In the genomic region with DNA sequence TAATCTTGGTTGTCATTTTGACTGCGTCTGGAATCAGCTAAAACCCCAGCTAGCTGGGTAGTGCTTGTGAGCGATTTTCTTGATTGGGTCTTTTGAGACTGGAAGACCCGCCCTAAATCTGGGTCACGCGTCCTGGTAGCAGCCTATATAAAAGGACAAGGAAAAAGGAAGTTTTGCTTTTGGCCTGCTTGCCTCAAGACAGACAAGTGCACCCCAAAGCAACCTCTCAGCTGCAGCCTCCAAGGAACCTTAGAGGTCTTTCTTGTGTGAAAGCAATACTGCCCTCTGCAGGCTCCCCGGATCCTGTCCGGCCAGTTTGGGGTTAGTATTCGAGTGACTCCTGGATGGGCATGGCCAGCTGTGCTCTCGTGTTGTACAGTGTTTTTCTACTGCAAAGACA, we compare ENCODE assay signal across 8 mouse cellular contexts. TPM values are rescaled to one million over a fixed set of nuclear protein-coding genes. Genes with fewer than 3 reads are reported as not detected.
DNase-seq lines count a peak whose midpoint lies in the region; ATAC-seq and TF ChIP-seq lines count a peak whose summit lies in the region.

No protein-coding gene starts in this region.

- WGBS in forebrain, embryonic 16.5 days: 12% methylated on average over 9 of the region's 9 CpGs
- WGBS in neural tube, embryonic 14.5 days: 19% methylated on average over 9 of the region's 9 CpGs

- no peaks in the 10 kb centered on the region for H3K27me3 ChIP-seq in G1E (ENCODE audit: insufficient read depth, low read length)
- H3K27me3 ChIP-seq in forebrain, embryonic 16.5 days (replicated peaks; ENCODE audit: control insufficient read depth, insufficient read depth, low read length): no peaks in the 10 kb centered on the region
- no peaks in the 10 kb centered on the region for H3K27me3 ChIP-seq in neural tube, embryonic 14.5 days (ENCODE audit: control insufficient read depth, insufficient read depth, low read length)

- peaks cover 30% of the 10 kb centered on the region for H3K4me1 ChIP-seq in G1E (ENCODE audit: insufficient read depth, low read depth, low read length)
- peaks cover 12% of the 10 kb centered on the region for H3K4me1 ChIP-seq in forebrain, embryonic 16.5 days (replicated peaks; ENCODE audit: control insufficient read depth, insufficient read depth, low read length)
- no peaks in the 10 kb centered on the region for H3K4me1 ChIP-seq in neural tube, embryonic 14.5 days (ENCODE audit: control insufficient read depth, insufficient read depth, low read length)

- H3K4me3 ChIP-seq in G1E (ENCODE audit: low read depth, low read length): peak overlapping the region; percentile 84
- H3K4me3 ChIP-seq in forebrain, embryonic 16.5 days (replicated peaks; ENCODE audit: low read length): peak overlapping the region; percentile 58
- H3K4me3 ChIP-seq in neural tube, embryonic 14.5 days (ENCODE audit: low read depth, low read length): no peak overlapping the region

- H3K9ac ChIP-seq in forebrain, embryonic 16.5 days (replicated peaks; ENCODE audit: low read depth, low read length): no peak overlapping the region
- no peak overlapping the region for H3K9ac ChIP-seq in neural tube, embryonic 14.5 days (replicated peaks; ENCODE audit: low read depth, low read length)

- H3K4me2 ChIP-seq in forebrain, embryonic 16.5 days (ENCODE audit: low read length): peak overlapping the region; percentile 91
- H3K4me2 ChIP-seq in neural tube, embryonic 14.5 days (ENCODE audit: low read depth, low read length): no peak overlapping the region; the same call in 1 of the 2 replicates

- intact Hi-C loops in heart, postnatal 36 days (cut with DNase I): loop anchor here (1.0 to 10.0 kb wide), 4 partner anchors 43 to 205 kb away; no protein-coding TSS in a partner anchor

- H3K27ac ChIP-seq in forebrain, embryonic 16.5 days (ENCODE audit: low read length): no peak overlapping the region
- H3K27ac ChIP-seq in neural tube, embryonic 14.5 days (ENCODE audit: low read depth, low read length): no peak overlapping the region

- peak; percentile 52; the same call in 1 of the 2 replicates for TF ChIP-seq CTCF in G1E (IDR thresholded peaks at IDR 0.05; ENCODE audit: low read depth, low read length)

- H3K36me3 ChIP-seq in G1E (replicated peaks): peaks cover 49% of the 10 kb centered on the region
- H3K36me3 ChIP-seq in forebrain, embryonic 16.5 days (ENCODE audit: control insufficient read depth, insufficient read depth): no peaks in the 10 kb centered on the region
- no peaks in the 10 kb centered on the region for H3K36me3 ChIP-seq in neural tube, embryonic 14.5 days (ENCODE audit: control insufficient read depth, insufficient read depth, low read length)

- no peaks in the 10 kb centered on the region for H3K9me3 ChIP-seq in G1E (replicated peaks)
- no peaks in the 10 kb centered on the region for H3K9me3 ChIP-seq in forebrain, embryonic 16.5 days (ENCODE audit: control insufficient read depth, low read length)
- H3K9me3 ChIP-seq in neural tube, embryonic 14.5 days (ENCODE audit: control insufficient read depth, low read length): no peaks in the 10 kb centered on the region

- ATAC-seq in G1E (ENCODE audit: extremely low read depth, insufficient number of reproducible peaks, low FRiP score, poor library complexity, severe bottlenecking): peak; percentile 88
- ATAC-seq in forebrain, embryonic 16.5 days: peak; percentile 31
- ATAC-seq in neural tube, embryonic 14.5 days (ENCODE audit: low read depth): peak; percentile 54; the same call in 1 of the 2 replicates

- DNase-seq in G1E (ENCODE audit: low spot score): peak; percentile 75
- peak; percentile 73 to 76 for DNase-seq in cerebellum, adult 18-20 months
- peak; percentile 88 for DNase-seq in heart, postnatal 36 days
- peak; percentile 39 to 77 for DNase-seq in layer of hippocampus, adult 18-20 months (ENCODE audit: low spot score in 2 of 2)
- DNase-seq in lung, adult 18-20 months: peak; percentile 91 to 92
- peak; percentile 71 for DNase-seq in testis, postnatal 14 days (ENCODE audit: low spot score)

RNA-seq across cellular contexts. Expression of gene Dtx3l, which starts 0.7 kb away (rescaled TPM):
- total RNA-seq in G1E (2014; fragmentation: Nextera tagmentation) (15.2 and 15.4 TPM in 2 replicates), G1E (2017) (13.0 and 17.5 TPM in 2 replicates)
- polyA plus RNA-seq in G1E (2012): 2.1 and 3.5 TPM in 2 replicates
- polyA plus RNA-seq in forebrain, embryonic 16.5 days (2015; fragmentation: Nextera tagmentation; extraction: Ambion mirVana): 1.7 and 2.4 TPM in 2 replicates
- 10 to 100 TPM in 1 of 2 experiments, 1 to 10 TPM in 1; 9.8 to 12.6 TPM for total RNA-seq in heart, postnatal 36 days (2021)
- total RNA-seq in layer of hippocampus, adult 18-20 months (2021): 1 to 10 TPM; 5.4 to 5.7 TPM
- 0.95 and 2.0 TPM in 2 replicates for polyA plus RNA-seq in neural tube, embryonic 14.5 days (2014; fragmentation: Nextera tagmentation; extraction: Ambion mirVana)

RNA-seq across cellular contexts. Expression of gene Parp9, which starts 1.4 kb away (rescaled TPM):
- total RNA-seq in G1E (2014; fragmentation: Nextera tagmentation) (13.5 and 15.2 TPM in 2 replicates), G1E (2017) (32.8 and 36.4 TPM in 2 replicates)
- polyA plus RNA-seq in G1E (2012): 1.6 and 2.1 TPM in 2 replicates
- 2.3 and 2.5 TPM in 2 replicates for polyA plus RNA-seq in forebrain, embryonic 16.5 days (2015; fragmentation: Nextera tagmentation; extraction: Ambion mirVana)
- total RNA-seq in heart, postnatal 36 days (2021): 10 to 100 TPM; 11.9 to 12.8 TPM
- 1 to 10 TPM; 2.8 to 3.2 TPM for total RNA-seq in layer of hippocampus, adult 18-20 months (2021)
- polyA plus RNA-seq in neural tube, embryonic 14.5 days (2014; fragmentation: Nextera tagmentation; extraction: Ambion mirVana): 0.78 and 2.1 TPM in 2 replicates

RNA-seq across cellular contexts. Expression of gene Kpna1, which starts 38.9 kb away (rescaled TPM):
- total RNA-seq in G1E (2014; fragmentation: Nextera tagmentation): 70.1 and 85.2 TPM in 2 replicates
- total RNA-seq in G1E (2017): 49.2 and 53.7 TPM in 2 replicates
- polyA plus RNA-seq in G1E (2012): 51.4 and 54.1 TPM in 2 replicates
- 85.5 and 88.4 TPM in 2 replicates for polyA plus RNA-seq in forebrain, embryonic 16.5 days (2015; fragmentation: Nextera tagmentation; extraction: Ambion mirVana)
- total RNA-seq in heart, postnatal 36 days (2021): 100 to 1,000 TPM; 121 to 128 TPM
- total RNA-seq in layer of hippocampus, adult 18-20 months (2021): 100 to 1,000 TPM; 137 to 143 TPM
- polyA plus RNA-seq in neural tube, embryonic 14.5 days (2014; fragmentation: Nextera tagmentation; extraction: Ambion mirVana): 89.3 and 101 TPM in 2 replicates

Comparison
In these comparisons a context has a peak if more than half of its experiments do, and no peak if none do; other contexts are left out.
1. ATAC-seq: peak in every context shown above with its lines; median percentile 88 in G1E; 54 in neural tube, embryonic 14.5 days; 31 in forebrain, embryonic 16.5 days.